In the genomic region with DNA sequence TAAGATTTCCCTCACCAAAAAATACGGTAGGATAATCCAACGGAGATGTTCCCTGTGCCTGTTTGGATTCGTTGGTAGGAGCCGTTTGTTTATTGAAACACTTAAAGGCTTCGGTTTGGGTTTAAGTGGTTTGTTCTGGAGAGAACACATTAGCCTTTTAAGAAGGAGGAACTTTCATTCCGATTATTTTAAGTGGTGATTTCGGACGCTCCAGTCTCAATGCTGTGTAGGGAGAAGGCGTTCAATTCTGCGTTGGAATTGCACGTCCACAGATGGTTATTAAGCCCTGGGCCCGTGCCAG, we compare ENCODE assay signal across 8 mouse cellular contexts. TPM values are rescaled to one million over a fixed set of nuclear protein-coding genes. Genes with fewer than 3 reads are reported as not detected.
DNase-seq lines count a peak whose midpoint lies in the region; TF ChIP-seq lines count a peak whose summit lies in the region.

No protein-coding gene starts in this region.

- TF ChIP-seq CTCF in gastrocnemius, adult 2 months (IDR thresholded peaks at IDR 0.05), result no peak
- no peak for TF ChIP-seq CTCF in E14TG2a.4 (conservative IDR thresholded peaks at IDR 0.05; ENCODE audit: low read length)

- no peaks in the 10 kb centered on the region for H3K36me3 ChIP-seq in E14TG2a.4 (ENCODE audit: insufficient read depth, low read length)
- H3K36me3 ChIP-seq in hindbrain, embryonic 10.5 days, result no peaks in the 10 kb centered on the region

- peaks cover 80% of the 10 kb centered on the region for H3K27me3 ChIP-seq in E14TG2a.4 (ENCODE audit: insufficient read depth, low read length)
- H3K27me3 ChIP-seq in hindbrain, embryonic 10.5 days (ENCODE audit: insufficient read depth, poor library complexity, severe bottlenecking), result peaks cover 53% of the 10 kb centered on the region

- peak; percentile 75 for DNase-seq in gastrocnemius, adult 2 months
- no peak for DNase-seq in gastrocnemius, postnatal 4 days (ENCODE audit: low spot score in 2 of 2)
- no peak for DNase-seq in hindbrain, embryonic 10.5 days (ENCODE audit: low spot score)
- DNase-seq in lung, postnatal 10 days, result peak; percentile 35
- DNase-seq in frontal cortex, postnatal 25 days (ENCODE audit: low spot score in 2 of 2), result no peak
- no peak for DNase-seq in adrenal gland, postnatal 36 days
- DNase-seq in layer of hippocampus, postnatal 10 days (ENCODE audit: low spot score in 2 of 2), result no peak

- WGBS in hindbrain, embryonic 10.5 days, result 16% methylated on average over 12 of the region's 12 CpGs

- H3K4me3 ChIP-seq in gastrocnemius, adult 2 months, result peak overlapping the region; percentile 94
- H3K4me3 ChIP-seq in E14TG2a.4 (replicated peaks; ENCODE audit: low read length), result peak overlapping the region; percentile 80
- H3K4me3 ChIP-seq in hindbrain, embryonic 10.5 days, result peak overlapping the region; percentile 74

- H3K9me3 ChIP-seq in E14TG2a.4 (ENCODE audit: low read length), result no peaks in the 10 kb centered on the region
- no peaks in the 10 kb centered on the region for H3K9me3 ChIP-seq in hindbrain, embryonic 10.5 days

- H3K27ac ChIP-seq in gastrocnemius, adult 2 months, result peak overlapping the region; percentile 99
- H3K27ac ChIP-seq in hindbrain, embryonic 10.5 days, result peak overlapping the region; percentile 82; the same call in 1 of the 2 replicates

- intact Hi-C loops in gastrocnemius, adult 2 months (cut with DNase I), result loop anchor here (5.0 to 10.0 kb wide), 4 partner anchors 64 to 504 kb away; a partner anchor contains a TSS

- peaks cover 12% of the 10 kb centered on the region for H3K4me1 ChIP-seq in E14TG2a.4 (replicated peaks; ENCODE audit: low read depth, low read length)
- peaks cover 43% of the 10 kb centered on the region for H3K4me1 ChIP-seq in hindbrain, embryonic 10.5 days (replicated peaks)

RNA-seq across cellular contexts. Expression of a gene that starts 0.2 kb away (rescaled TPM):
- total RNA-seq in gastrocnemius, adult 2 months (2021), result 100 to 1,000 TPM; 173 to 208 TPM
- total RNA-seq in gastrocnemius, postnatal 4 days (2021), result 100 to 1,000 TPM; 243 to 252 TPM
- 2.9 and 3.4 TPM in 2 replicates for polyA plus RNA-seq in hindbrain, embryonic 10.5 days (2016; fragmentation: Nextera tagmentation; extraction: Ambion mirVana)
- 1 to 10 TPM; 2.0 to 6.6 TPM for total RNA-seq in adrenal gland, postnatal 36 days (2021)
- 1 to 10 TPM; 7.7 to 8.3 TPM for total RNA-seq in layer of hippocampus, postnatal 10 days (2021)

Comparison
In these comparisons a context has a peak if more than half of its experiments do, and no peak if none do; other contexts are left out.
1. DNase-seq: peak in gastrocnemius, adult 2 months (single experiment) and lung, postnatal 10 days (single experiment); none in gastrocnemius, postnatal 4 days (0 of 2), hindbrain, embryonic 10.5 days (single experiment), frontal cortex, postnatal 25 days (0 of 2), adrenal gland, postnatal 36 days (0 of 2) and layer of hippocampus, postnatal 10 days (0 of 2).
2. RNA of a gene that starts 0.2 kb away (total RNA-seq): 243 to 252 TPM in gastrocnemius, postnatal 4 days and 173 to 208 TPM in gastrocnemius, adult 2 months; 7.7 to 8.3 TPM in layer of hippocampus, postnatal 10 days and 2.0 to 6.6 TPM in adrenal gland, postnatal 36 days; every median in the first group is over 10 times any median in the second.
3. Peak in every context shown above with its lines, with median percentiles within 50 percentile points of each other: H3K4me3 ChIP-seq.